Mouse (Mus musculus): ENCODE measurements around the gene Gzf1. TPM values are rescaled to one million over a fixed set of nuclear protein-coding genes. Genes with fewer than 3 reads are reported as not detected.

Gzf1 gene
- 15.8 and 17.5 TPM in 2 replicates for polyA plus RNA-seq (2012; rRNA removed)

GRCm38 (mm10) chr2:148680775-148681291 is at the start of gene Gzf1:
Gene Gzf1, plus strand, starts transcription at chr2:148681023.

GRCm38 (mm10) chr2:148672199-148673096 is 8.4 kb upstream of the Gzf1 start, which contains the start of gene Nxt1:
Gene Nxt1, plus strand, starts transcription at chr2:148672601.

GRCm38 (mm10) chr2:148732327-148733000 is 51.6 kb downstream of the Gzf1 start, which contains the start of gene Napb:
Gene Napb, minus strand, starts transcription at chr2:148732467.

Other genes starting within 250 kb of the Gzf1 start
- 8.9 and 9.4 TPM in 2 replicates for gene Cd93, start 237.5 kb upstream of the Gzf1 start, polyA plus RNA-seq (2012; rRNA removed)
- gene Nxt1, start 8.4 kb upstream of the Gzf1 start, polyA plus RNA-seq (2012; rRNA removed), result 53.3 and 62.9 TPM in 2 replicates
- 31.3 and 33.1 TPM in 2 replicates for gene Napb, start 51.4 kb downstream of the Gzf1 start, polyA plus RNA-seq (2012; rRNA removed)
- not detected in 2 replicates for gene Cstl1, start 69.3 kb downstream of the Gzf1 start, polyA plus RNA-seq (2012; rRNA removed)
- not detected in 2 replicates for gene Cst11, start 90.5 kb downstream of the Gzf1 start, polyA plus RNA-seq (2012; rRNA removed)
- gene 8030411F24Rik, start 101.0 kb downstream of the Gzf1 start, polyA plus RNA-seq (2012; rRNA removed), result not detected in 2 replicates
- gene Cst12, start 108.3 kb downstream of the Gzf1 start, polyA plus RNA-seq (2012; rRNA removed), result not detected in 2 replicates
- not detected in 2 replicates for gene Cst8, start 117.8 kb downstream of the Gzf1 start, polyA plus RNA-seq (2012; rRNA removed)
- not detected in 2 replicates for gene Cst13, start 139.1 kb downstream of the Gzf1 start, polyA plus RNA-seq (2012; rRNA removed)
- not detected in 2 replicates for gene Cst9, start 154.1 kb downstream of the Gzf1 start, polyA plus RNA-seq (2012; rRNA removed)
- gene 9230104L09Rik, start 184.0 kb downstream of the Gzf1 start, polyA plus RNA-seq (2012; rRNA removed), result not detected in 2 replicates
- 489 and 501 TPM in 2 replicates for gene Cst3, start 194.7 kb downstream of the Gzf1 start, polyA plus RNA-seq (2012; rRNA removed)